8 mouse cellular contexts compared by ENCODE assay signal in genomic region chr8:71569366-71570290, GRCm38 (mm10). TPM values are rescaled to one million over a fixed set of nuclear protein-coding genes. Genes with fewer than 3 reads are reported as not detected.
A peak's percentile ranks its signal among the peaks of the same experiment; 100 is the strongest.
DNase-seq lines count a peak whose midpoint lies in the region; ATAC-seq and TF ChIP-seq lines count a peak whose summit lies in the region.

No protein-coding gene starts in this region.

- peak overlapping the region; percentile 66 for H3K4me3 ChIP-seq in hindbrain, postnatal 0 days (ENCODE audit: low read length)

- no peaks in the 10 kb centered on the region for H3K36me3 ChIP-seq in hindbrain, postnatal 0 days (ENCODE audit: insufficient read depth, low read length)

- H3K4me2 ChIP-seq in hindbrain, postnatal 0 days (ENCODE audit: low read depth, low read length), result peak overlapping the region; percentile 68

- TF ChIP-seq CTCF in hindbrain, postnatal 0 days (IDR thresholded peaks at IDR 0.05; ENCODE audit: low read depth), result 0 out of 2 replicates have a peak, but pooled peaks have one; percentile 29

- H3K9me3 ChIP-seq in hindbrain, postnatal 0 days (ENCODE audit: low read length), result no peaks in the 10 kb centered on the region

- ATAC-seq in hindbrain, postnatal 0 days, result peak; percentile 81

- no peaks in the 10 kb centered on the region for H3K27me3 ChIP-seq in hindbrain, postnatal 0 days (ENCODE audit: insufficient read depth, low read length)

- H3K4me1 ChIP-seq in hindbrain, postnatal 0 days (ENCODE audit: insufficient read depth, low read length), result peaks cover 10% of the 10 kb centered on the region

- peak overlapping the region; percentile 62 for H3K9ac ChIP-seq in hindbrain, postnatal 0 days (replicated peaks; ENCODE audit: low read length)

- H3K27ac ChIP-seq in hindbrain, postnatal 0 days, result peak overlapping the region; percentile 91

- WGBS in hindbrain, postnatal 0 days, result under 1% methylated on average over 51 of the region's 51 CpGs

- peak; percentile 80 for DNase-seq in adipocyte (ENCODE audit: low spot score)
- DNase-seq in embryo, embryonic 10.5 days (ENCODE audit: low spot score), result peak; percentile 96
- DNase-seq in gastrocnemius, postnatal 10 days, result peak; percentile 71
- peak; percentile 94 for DNase-seq in hindbrain, postnatal 0 days (ENCODE audit: low spot score)
- DNase-seq in left cerebral cortex, adult 11 months (ENCODE audit: low spot score), result peak; percentile 95
- DNase-seq in lung, postnatal 25 days (ENCODE audit: low spot score), result peak; percentile 95
- peak; percentile 93 for DNase-seq in retina, adult 2 months (ENCODE audit: low read depth, low spot score)
- DNase-seq in thymus, postnatal 36 days, result peak; percentile 54 to 67

RNA-seq across cellular contexts. Expression of gene Slc27a1, which starts 0.9 kb away (rescaled TPM):
- 10 to 100 TPM; 39.7 to 41.1 TPM for total RNA-seq in gastrocnemius, postnatal 10 days (2021)
- 210 and 238 TPM in 2 replicates for total RNA-seq in hindbrain, postnatal 0 days (2014; rRNA removed)
- polyA plus RNA-seq in hindbrain, postnatal 0 days (2015; fragmentation: Nextera tagmentation; extraction: Ambion mirVana), result 127 and 152 TPM in 2 replicates

RNA-seq across cellular contexts. Expression of gene Nxnl1, which starts 3.2 kb away (rescaled TPM):
- under 1 TPM in 1 of 2 experiments, not detected in 1; 0.14 TPM for total RNA-seq in gastrocnemius, postnatal 10 days (2021)
- total RNA-seq in hindbrain, postnatal 0 days (2014; rRNA removed), result not detected in 2 replicates
- polyA plus RNA-seq in hindbrain, postnatal 0 days (2015; fragmentation: Nextera tagmentation; extraction: Ambion mirVana), result 0.20 TPM in 1 of 2 replicates, not detected in the other

RNA-seq across cellular contexts. Expression of gene Tmem221, which starts 11.0 kb away (rescaled TPM):
- total RNA-seq in gastrocnemius, postnatal 10 days (2021), result under 1 TPM in 1 of 2 experiments, not detected in 1; 0.14 TPM
- total RNA-seq in hindbrain, postnatal 0 days (2014; rRNA removed), result 1.3 TPM in 1 of 2 replicates, not detected in the other
- polyA plus RNA-seq in hindbrain, postnatal 0 days (2015; fragmentation: Nextera tagmentation; extraction: Ambion mirVana), result 0.18 and 0.29 TPM in 2 replicates

RNA-seq across cellular contexts. Expression of gene Pgls, which starts 22.3 kb away (rescaled TPM):
- total RNA-seq in gastrocnemius, postnatal 10 days (2021), result 10 to 100 TPM; 49.3 to 54.5 TPM
- total RNA-seq in hindbrain, postnatal 0 days (2014; rRNA removed), result 344 and 379 TPM in 2 replicates
- polyA plus RNA-seq in hindbrain, postnatal 0 days (2015; fragmentation: Nextera tagmentation; extraction: Ambion mirVana), result 272 and 275 TPM in 2 replicates

RNA-seq across cellular contexts. Expression of gene Mvb12a, which starts 26.9 kb away (rescaled TPM):
- 10 to 100 TPM; 21.8 to 25.5 TPM for total RNA-seq in gastrocnemius, postnatal 10 days (2021)
- total RNA-seq in hindbrain, postnatal 0 days (2014; rRNA removed), result 75.9 and 83.8 TPM in 2 replicates
- polyA plus RNA-seq in hindbrain, postnatal 0 days (2015; fragmentation: Nextera tagmentation; extraction: Ambion mirVana), result 83.7 and 85.7 TPM in 2 replicates

Comparison
In these comparisons a context has a peak if more than half of its experiments do, and no peak if none do; other contexts are left out.
1. Peak in every context shown above with its lines: DNase-seq, ATAC-seq, H3K4me3 ChIP-seq and H3K27ac ChIP-seq.